Mouse (Mus musculus) liver, adult 2 months (tissue): ENCODE measurements around the gene Senp3. TPM values are rescaled to one million over a fixed set of nuclear protein-coding genes. Genes with fewer than 3 reads are reported as not detected.
"Not testable (repeated sequence)": the region's sequence is repeated elsewhere in the genome, so short reads cannot be mapped to it uniquely, and the experiment has no call there.

ENCODE experiments used
- DNase-seq: peaks from one replicate; pipeline ENCODE4 v3.0.0-alpha.2; 2011; ENCODE audit warnings: low read depth, low spot score; ENCODE audit errors: extremely low read depth
- H3K27ac ChIP-seq: fragments of 200-500 bp; replicated peaks from 2 replicates; pipeline ENCODE4 v1.5.1; 2012; ENCODE audit warnings: low read depth, mild to moderate bottlenecking, control low read depth, inconsistent platforms, low read length; ENCODE audit not compliant: insufficient read depth
- H3K27me3 ChIP-seq: fragments of 200-500 bp; 2 replicates; pipeline ENCODE4 v1.6.1; 2012; ENCODE audit warnings: mild to moderate bottlenecking, moderate library complexity, low read length, inconsistent platforms; ENCODE audit not compliant: control insufficient read depth, insufficient read depth
- H3K36me3 ChIP-seq: fragments of 200-500 bp; 2 replicates; pipeline ENCODE4 v1.6.1; 2012; ENCODE audit warnings: low read length, inconsistent platforms; ENCODE audit not compliant: control insufficient read depth, insufficient read depth
- H3K4me1 ChIP-seq: fragments of 200-500 bp; 2 replicates; pipeline ENCODE4 v1.6.1; 2011; ENCODE audit warnings: low read length; ENCODE audit not compliant: control insufficient read depth, insufficient read depth
- H3K4me3 ChIP-seq: fragments of 200-500 bp; 2 replicates; pipeline ENCODE4 v1.5.1; 2011; ENCODE audit warnings: low read depth, mild to moderate bottlenecking, control low read depth, low read length, moderate library complexity; ENCODE audit not compliant: insufficient read depth
- H3K79me2 ChIP-seq: fragments of 200-500 bp; 2 replicates; pipeline ENCODE4 v1.6.1; 2012; ENCODE audit warnings: inconsistent platforms, mild to moderate bottlenecking, low read length, moderate library complexity; ENCODE audit not compliant: control insufficient read depth, insufficient read depth
- H3K9ac ChIP-seq: fragments of 200-500 bp; 2 replicates; pipeline ENCODE4 v1.6.1; 2012; ENCODE audit warnings: low read depth, mild to moderate bottlenecking, control low read depth, inconsistent platforms, low read length
- CTCF ChIP-seq: fragments of 200-500 bp; IDR thresholded peaks from 2 replicates; pipeline ENCODE4 v1.5.1; 2011; ENCODE audit warnings: low read depth, low read length, control low read depth
- POLR2A ChIP-seq: fragments of 200-500 bp; IDR thresholded peaks from 2 replicates; pipeline ENCODE4 v1.6.1; 2011; ENCODE audit warnings: low read length, control low read depth; ENCODE audit not compliant: insufficient read depth; ENCODE audit errors: extremely low read depth
- WGBS: fragments of 180-500 bp; shearing (Covaris S2); methylation state at CpG from one replicate; pipeline ENCODE4 v1.1.7; 2018; 5-methylcytosine and 5-hydroxymethylcytosine counted together
- polyA plus RNA-seq: library from polyadenylated mRNA; depleted of rRNA; stranded (reverse); fragments of >200 nt; gene quantifications from 2 replicates; pipeline ENCODE4 v1.2.3, GENCODE M21; 2012; rRNA removed
- total RNA-seq: library from RNA; depleted of rRNA; stranded (reverse); fragments of >200 nt; gene quantifications from 2 replicates; pipeline ENCODE4 v1.2.3, GENCODE M21; 2014; rRNA removed

Senp3 gene
- total RNA-seq: 26.2 and 31.9 TPM in 2 replicates
- 17.5 and 25.8 TPM in 2 replicates for polyA plus RNA-seq

GRCm38 (mm10) chr11:69681314-69682208, at the start of gene Senp3:
TSS of gene Senp3 (minus strand) at chr11:69682084.
- DNase-seq: peak; percentile 85
- peak within 1 kb of the TSS; percentile 94 for H3K27ac ChIP-seq
- TF ChIP-seq POLR2A (peak; percentile 86), CTCF (no peak)
- no peaks in the 10 kb centered on the region for H3K27me3 ChIP-seq
- H3K9ac ChIP-seq: peak within 1 kb of the TSS; percentile 84
- WGBS: under 1% methylated on average over 78 of the region's 80 CpGs
- H3K79me2 ChIP-seq: peaks cover 11% of the 10 kb centered on the region; the same call in 1 of the 2 replicates
- H3K4me3 ChIP-seq: peak within 1 kb of the TSS; percentile 78
- H3K4me1 ChIP-seq: peaks cover 11% of the 10 kb centered on the region
- peaks cover 15% of the 10 kb centered on the region for H3K36me3 ChIP-seq

GRCm38 (mm10) chr11:69731408-69731807, 49.5 kb upstream of the Senp3 start:
- not testable (repeated sequence) for H3K79me2 ChIP-seq, H3K27me3 ChIP-seq, H3K4me1 ChIP-seq, H3K9ac ChIP-seq, H3K4me3 ChIP-seq, H3K27ac ChIP-seq, DNase-seq
- 84% methylated on average over 2 of the region's 3 CpGs for WGBS
- peaks cover 24% of the 10 kb centered on the region for H3K36me3 ChIP-seq
- 0 out of 2 replicates have a peak, but pooled peaks have one; percentile 9 for TF ChIP-seq CTCF

- Histone ChIP-seq H3K79me2 (no peaks in the 10 kb centered on the region), H3K4me3 (no peak overlapping the region), H3K4me1 (no peaks in the 10 kb centered on the region), H3K27ac (no peak overlapping the region), H3K27me3 (no peaks in the 10 kb centered on the region), H3K36me3 (peaks cover 3% of the 10 kb centered on the region; the same call in 1 of the 2 replicates), H3K9ac (no peak overlapping the region)
- WGBS: 51% methylated on average over 3 of the region's 3 CpGs
- peak; percentile 73 for DNase-seq
- TF ChIP-seq CTCF (peak; percentile 68), POLR2A (no peak)
These were observed 47.2 kb upstream of the Senp3 start for GRCm38 (mm10) chr11:69729063-69729462.

- no peaks in the 10 kb centered on the region for H3K4me1 ChIP-seq
- no peak overlapping the region for H3K4me3 ChIP-seq
- no peaks in the 10 kb centered on the region for H3K27me3 ChIP-seq
- no peaks in the 10 kb centered on the region for H3K79me2 ChIP-seq
- no peak for TF ChIP-seq CTCF
- no peak for TF ChIP-seq POLR2A
- H3K27ac ChIP-seq: no peak overlapping the region
- H3K36me3 ChIP-seq: no peaks in the 10 kb centered on the region
- no peak overlapping the region for H3K9ac ChIP-seq
- DNase-seq: no peak
- WGBS: 54% methylated on average over 5 of the region's 5 CpGs
These were observed 44.1 kb upstream of the Senp3 start for GRCm38 (mm10) chr11:69725951-69726350.

GRCm38 (mm10) chr11:69723074-69723473, 41.2 kb upstream of the Senp3 start:
- Histone ChIP-seq H3K4me1 (no peaks in the 10 kb centered on the region), H3K36me3 (no peaks in the 10 kb centered on the region), H3K27me3 (no peaks in the 10 kb centered on the region), H3K4me3 (no peak overlapping the region), H3K9ac (no peak overlapping the region), H3K27ac (no peak overlapping the region), H3K79me2 (no peaks in the 10 kb centered on the region)
- TF ChIP-seq POLR2A: no peak
- TF ChIP-seq CTCF: no peak
- DNase-seq: no peak
- WGBS: 63% methylated on average over 2 of the region's 2 CpGs

GRCm38 (mm10) chr11:69720852-69721251, 39.0 kb upstream of the Senp3 start:
- Histone ChIP-seq H3K4me1 (no peaks in the 10 kb centered on the region), H3K9ac (no peak overlapping the region), H3K79me2 (no peaks in the 10 kb centered on the region), H3K4me3 (no peak overlapping the region), H3K27me3 (no peaks in the 10 kb centered on the region), H3K27ac (no peak overlapping the region), H3K36me3 (no peaks in the 10 kb centered on the region)
- no peak for DNase-seq
- TF ChIP-seq POLR2A: no peak
- TF ChIP-seq CTCF: no peak
- 74% methylated on average over 6 of the region's 6 CpGs for WGBS
